Mouse (Mus musculus) CH12.LX (cell line): Measurements from ENCODE around the gene Tmc5. TPM values are rescaled to one million over a fixed set of nuclear protein-coding genes. Genes with fewer than 3 reads are reported as not detected.

Source experiments
- DNase-seq: peaks from one replicate; pipeline ENCODE4 v3.0.0-alpha.2; 2013; ENCODE audit errors: extremely low read depth
- H3K27ac ChIP-seq: 2 replicates; pipeline ENCODE4 v1.5.1; 2012; ENCODE audit warnings: low read depth, mild to moderate bottlenecking, control low read depth, moderate library complexity; ENCODE audit not compliant: insufficient read depth
- H3K27me3 ChIP-seq: replicated peaks from 2 replicates; pipeline ENCODE3; 2012; ENCODE audit warnings: inconsistent platforms
- H3K36me3 ChIP-seq, 2 experiments: replicated peaks in 1 of 2; 2 replicates each; pipeline versions ENCODE3 to v1.6.1; 2012; ENCODE audit warnings: inconsistent platforms in 1 of 2, low read length in 1 of 2, mild to moderate bottlenecking in 1 of 2, mixed read lengths in 1 of 2, moderate library complexity in 1 of 2; ENCODE audit not compliant: control insufficient read depth in 1 of 2, insufficient read depth in 1 of 2
- H3K4me1 ChIP-seq, 2 experiments: 2 replicates each; pipeline ENCODE4 v1.6.1; 2012; ENCODE audit warnings: inconsistent platforms in 1 of 2, moderate library complexity in 1 of 2; ENCODE audit not compliant: insufficient read depth in 2 of 2, control insufficient read depth in 1 of 2
- H3K4me2 ChIP-seq: 2 replicates; pipeline ENCODE4 v1.6.1; 2012; ENCODE audit warnings: low read depth, mild to moderate bottlenecking, control low read depth; ENCODE audit not compliant: poor library complexity, insufficient read depth, severe bottlenecking
- H3K4me3 ChIP-seq, 3 experiments: fragments of 150-350 bp in 1 of 3; sonication (generic) in 1 of 3; replicated peaks in 1 of 3; 2 replicates each; pipeline versions ENCODE3 to v1.5.1; 2011 to 2012; ENCODE audit warnings: low read depth in 2 of 3, low read length in 2 of 3, mild to moderate bottlenecking in 2 of 3, moderate library complexity in 2 of 3, control low read depth in 1 of 3, improper control_type of control experiment in 1 of 3, inconsistent platforms in 1 of 3, mixed read lengths in 1 of 3; ENCODE audit not compliant: poor library complexity in 1 of 3
- H3K79me2 ChIP-seq: replicated peaks from 2 replicates; pipeline ENCODE4 v1.6.1; 2012; ENCODE audit warnings: mild to moderate bottlenecking, moderate library complexity; ENCODE audit not compliant: control insufficient read depth, poor library complexity, insufficient read depth, severe bottlenecking; ENCODE audit errors: extremely low read depth
- H3K9ac ChIP-seq: 2 replicates; pipeline ENCODE4 v1.6.1; 2012; ENCODE audit warnings: low read depth, mild to moderate bottlenecking, control low read depth, moderate library complexity; ENCODE audit not compliant: insufficient read depth
- H3K9me3 ChIP-seq: replicated peaks from 2 replicates; pipeline ENCODE3; 2012; ENCODE audit warnings: low read length, inconsistent platforms, mixed read lengths
- BHLHE40 ChIP-seq: IDR thresholded peaks from 2 replicates; pipeline ENCODE4 v1.6.1; 2011; ENCODE audit warnings: mild to moderate bottlenecking, low read depth, low read length, improper control_type of control experiment
- CHD1 ChIP-seq: IDR thresholded peaks from 2 replicates; pipeline ENCODE4 v1.6.1; 2012; ENCODE audit warnings: low read depth, low read length, improper control_type of control experiment, inconsistent platforms
- CTCF ChIP-seq, 2 experiments: IDR thresholded peaks in 1 of 2; conservative IDR thresholded peaks in 1 of 2; 2 replicates each; pipeline ENCODE4 v1.5.1; 2011 to 2012; ENCODE audit warnings: low read depth in 2 of 2, low read length in 2 of 2, improper control_type of control experiment in 1 of 2, inconsistent platforms in 1 of 2, mild to moderate bottlenecking in 1 of 2, moderate library complexity in 1 of 2
- ELF1 ChIP-seq: IDR thresholded peaks from 2 replicates; pipeline ENCODE4 v1.6.1; 2014; ENCODE audit warnings: low read depth, mild to moderate bottlenecking, inconsistent platforms, low read length, improper control_type of control experiment
- ETS1 ChIP-seq: conservative IDR thresholded peaks from 2 replicates; pipeline ENCODE4 v1.6.1; 2012; ENCODE audit warnings: low read depth, mild to moderate bottlenecking, inconsistent platforms, low read length, improper control_type of control experiment, moderate library complexity
- GABPA ChIP-seq: IDR thresholded peaks from 2 replicates; pipeline ENCODE4 v1.6.1; 2012; ENCODE audit warnings: low read depth, low read length, improper control_type of control experiment, inconsistent platforms; ENCODE audit not compliant: insufficient replicate concordance
- HCFC1 ChIP-seq: IDR thresholded peaks from 2 replicates; pipeline ENCODE4 v1.6.1; 2012; ENCODE audit warnings: low read depth, mild to moderate bottlenecking, inconsistent platforms, low read length, improper control_type of control experiment
- IRF4 ChIP-seq: IDR thresholded peaks from 2 replicates; pipeline ENCODE4 v1.6.1; 2014; ENCODE audit warnings: low read depth, mild to moderate bottlenecking, inconsistent platforms, low read length, improper control_type of control experiment
- JUN ChIP-seq: IDR thresholded peaks from 2 replicates; pipeline ENCODE4 v1.6.1; 2011; ENCODE audit warnings: low read depth, mild to moderate bottlenecking, low read length, improper control_type of control experiment, moderate library complexity; ENCODE audit not compliant: insufficient read depth
- KAT2A ChIP-seq: IDR thresholded peaks from 2 replicates; pipeline ENCODE4 v1.6.1; 2012; ENCODE audit warnings: low read length, improper control_type of control experiment, inconsistent platforms; ENCODE audit not compliant: insufficient replicate concordance
- MEF2A ChIP-seq: IDR thresholded peaks from 2 replicates; pipeline ENCODE4 v1.6.1; 2014; ENCODE audit warnings: low read depth, mild to moderate bottlenecking, inconsistent platforms, low read length, improper control_type of control experiment, borderline replicate concordance
- NRF1 ChIP-seq: IDR thresholded peaks from 2 replicates; pipeline ENCODE4 v1.6.1; 2014; ENCODE audit warnings: low read depth, mild to moderate bottlenecking, inconsistent platforms, low read length, improper control_type of control experiment, moderate library complexity
- PAX5 ChIP-seq: IDR thresholded peaks from 2 replicates; pipeline ENCODE4 v1.6.1; 2012; ENCODE audit warnings: low read length, inconsistent platforms, mixed read lengths
- POLR2A ChIP-seq: IDR thresholded peaks from 2 replicates; pipeline ENCODE4 v1.6.1; 2011; ENCODE audit warnings: low read depth, mild to moderate bottlenecking, improper control_type of control experiment, low read length
- POLR2AphosphoS2 ChIP-seq: IDR thresholded peaks from 2 replicates; pipeline ENCODE4 v1.6.1; 2011; ENCODE audit warnings: low read depth, low read length, improper control_type of control experiment
- RCOR1 ChIP-seq: conservative IDR thresholded peaks from 2 replicates; pipeline ENCODE4 v1.6.1; 2012; ENCODE audit warnings: low read depth, mild to moderate bottlenecking, inconsistent platforms, low read length, improper control_type of control experiment
- SIN3A ChIP-seq: IDR thresholded peaks from 2 replicates; pipeline ENCODE4 v1.6.1; 2012; ENCODE audit warnings: low read length, improper control_type of control experiment, inconsistent platforms
- TBP ChIP-seq: conservative IDR thresholded peaks from 2 replicates; pipeline ENCODE4 v1.6.1; 2011; ENCODE audit warnings: low read depth, low read length, improper control_type of control experiment
- TCF12 ChIP-seq: IDR thresholded peaks from 2 replicates; pipeline ENCODE4 v1.6.1; 2014; ENCODE audit warnings: low read depth, mild to moderate bottlenecking, inconsistent platforms, low read length, improper control_type of control experiment
- ZC3H11A ChIP-seq: IDR thresholded peaks from 2 replicates; pipeline ENCODE4 v1.6.1; 2012; ENCODE audit warnings: low read depth, mild to moderate bottlenecking, inconsistent platforms, low read length, improper control_type of control experiment
- ZMIZ1 ChIP-seq: IDR thresholded peaks from 2 replicates; pipeline ENCODE4 v1.6.1; 2012; ENCODE audit warnings: low read depth, mild to moderate bottlenecking, inconsistent platforms, low read length, improper control_type of control experiment
- dilution Hi-C: fragments of 300-500 bp; cut with MboI; formaldehyde crosslinking; loops from 2 replicates; pipeline ENCODE4 v1.14.3; 2020; ENCODE audit warnings: low sequenced_read_pairs; ENCODE audit not compliant: extremely low pct_unique_long_range_greater_than_20kb, extremely low pct_ligation_motif_present
- in situ Hi-C: fragments of 300-500 bp; cut with MboI; formaldehyde crosslinking; loops from 3 replicates; pipeline ENCODE4 v1.14.3; 2019; ENCODE audit warnings: low sequenced_read_pairs, low pct_ligation_motif_present, low pct_unique_long_range_greater_than_20kb, mixed read lengths
- polyA plus RNA-seq: library from polyadenylated mRNA; unstranded; fragments of >175 nt; gene quantifications from 2 replicates; pipeline ENCODE4 v1.2.1, GENCODE M21; 2012; ENCODE audit warnings: low read depth; ENCODE audit not compliant: insufficient read length
- total RNA-seq, 2 experiments: library from RNA; depleted of rRNA; stranded (reverse); fragments of 300-350 nt in 1 of 2; fragments of >200 nt in 1 of 2; gene quantifications; 2 replicates each; pipeline ENCODE4 v1.2.3; 2012 to 2014

Tmc5 gene
- total and polyA plus RNA-seq, 3 experiments = not detected

DNA sequence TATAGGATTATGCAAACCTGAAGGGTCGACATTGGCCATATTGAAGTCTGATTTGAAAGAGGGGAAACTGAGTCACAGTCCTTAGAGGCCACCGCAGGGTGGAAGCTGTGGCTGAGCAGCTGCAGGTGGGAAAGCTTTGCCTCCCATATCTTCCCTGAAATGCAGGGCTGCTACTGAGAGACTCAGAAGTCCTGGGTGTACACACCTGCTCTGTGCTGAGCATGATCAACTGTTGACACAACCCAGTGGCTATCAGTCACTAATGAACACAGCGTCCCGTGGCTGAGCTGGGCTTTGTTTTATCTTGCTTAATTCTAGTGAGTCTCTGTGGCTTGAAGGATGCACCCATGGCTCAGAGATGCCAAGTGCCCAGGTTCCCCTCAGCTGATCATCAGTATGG lies 53.0 kb downstream of the Tmc5 start:
- no peak for DNase-seq
- H3K9me3 ChIP-seq = peaks cover 3% of the 10 kb centered on the region
- dilution Hi-C loops = no loop called here
- no peaks in the 10 kb centered on the region for H3K36me3 ChIP-seq
- in situ Hi-C loops = no loop called here
- H3K4me1 ChIP-seq = peaks cover 3 to 27% of the 10 kb centered on the region in 2 experiments; a peak in 3 of 4 replicates
- H3K4me3 ChIP-seq = no peak overlapping the region
- H3K9ac ChIP-seq = no peak overlapping the region
- no peaks in the 10 kb centered on the region for H3K79me2 ChIP-seq
- no peak for TF ChIP-seq PAX5
- TF ChIP-seq SIN3A = no peak
- TF ChIP-seq POLR2AphosphoS2 = no peak
- TF ChIP-seq POLR2A = no peak
- no peak for TF ChIP-seq NRF1
- TF ChIP-seq ETS1 = no peak
- no peak for TF ChIP-seq GABPA
- no peak for TF ChIP-seq ZC3H11A
- TF ChIP-seq TBP = no peak
- TF ChIP-seq JUN = no peak
- TF ChIP-seq ELF1 = no peak
- no peak for TF ChIP-seq BHLHE40
- H3K27me3 ChIP-seq = peaks cover 1% of the 10 kb centered on the region
- no peak overlapping the region for H3K27ac ChIP-seq
- H3K4me2 ChIP-seq = no peak overlapping the region

DNA sequence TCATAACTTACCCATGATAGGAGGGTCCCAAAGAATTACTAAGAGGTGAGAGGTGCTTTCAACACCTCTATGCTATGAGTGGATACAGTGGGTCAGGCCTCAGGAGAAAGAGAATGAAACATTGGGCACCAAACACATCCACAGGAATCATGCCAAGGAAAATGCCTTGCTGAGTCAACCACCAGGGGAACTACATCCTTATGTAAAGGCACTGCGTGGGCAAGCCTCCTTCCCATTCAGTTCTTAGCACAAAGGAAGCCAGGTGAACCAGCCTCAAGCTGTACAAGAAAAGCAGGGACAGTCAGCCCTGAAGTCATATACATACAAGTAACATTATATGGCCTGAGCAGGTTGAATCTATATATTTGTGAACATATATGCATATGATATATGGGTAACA lies 53.8 kb downstream of the Tmc5 start:
- H3K4me1 ChIP-seq = peaks cover 3 to 25% of the 10 kb centered on the region in 2 experiments; a peak in 3 of 4 replicates
- H3K27me3 ChIP-seq = peaks cover 1% of the 10 kb centered on the region
- H3K36me3 ChIP-seq = no peaks in the 10 kb centered on the region
- no peak overlapping the region for H3K4me2 ChIP-seq
- dilution Hi-C loops (no loop called here), in situ Hi-C loops (no loop called here)
- H3K4me3 ChIP-seq = no peak overlapping the region
- H3K79me2 ChIP-seq = no peaks in the 10 kb centered on the region
- H3K9me3 ChIP-seq = peaks cover 3% of the 10 kb centered on the region
- no peak for TF ChIP-seq CHD1
- no peak overlapping the region for H3K27ac ChIP-seq
- H3K9ac ChIP-seq = no peak overlapping the region
- DNase-seq = no peak

DNA sequence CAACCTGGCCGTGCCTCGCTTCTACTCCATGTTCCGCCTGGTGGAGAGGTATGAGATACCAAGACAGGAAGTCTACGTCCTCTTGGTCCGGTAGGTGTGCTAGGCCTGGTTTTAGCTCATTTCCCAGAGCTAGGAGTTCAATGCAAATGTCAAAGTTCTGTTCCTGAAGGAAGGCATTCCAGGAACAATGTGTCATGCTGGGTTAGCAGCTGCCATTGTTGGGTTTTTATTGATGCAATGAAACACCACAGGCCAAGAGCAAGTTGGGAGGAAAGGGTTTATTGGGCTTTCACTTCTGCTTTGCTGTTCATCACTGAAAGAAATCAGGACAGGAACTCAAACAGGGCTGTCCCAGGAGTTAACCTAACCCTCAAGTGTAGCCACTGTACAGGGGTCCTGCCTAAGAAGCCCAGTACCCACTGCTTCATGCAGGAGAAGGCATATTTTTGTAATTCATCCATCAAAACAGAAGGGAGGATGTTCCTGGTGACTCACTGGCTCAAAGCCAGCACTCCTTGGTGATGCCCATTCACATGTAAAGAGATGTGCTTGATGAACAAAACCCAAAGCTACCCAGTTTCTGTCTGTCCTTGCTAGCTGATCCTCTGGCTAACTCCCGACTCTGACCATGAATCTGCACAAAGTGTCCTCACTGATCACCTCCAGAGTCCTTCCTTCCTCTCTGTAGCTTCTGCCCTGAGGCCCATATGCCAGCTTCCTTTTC lies 55.6 kb downstream of the Tmc5 start:
- TF ChIP-seq HCFC1 (no peak), TCF12 (no peak), SIN3A (no peak), TBP (no peak), MEF2A (no peak), RCOR1 (no peak), KAT2A (no peak), CTCF (conservative IDR thresholded peaks at IDR 0.05 in 1 of 2, IDR thresholded peaks at IDR 0.05 in 1 of 2; ENCODE audit: low read depth in 2 of 2, low read length in 2 of 2) (0 out of 4 replicates have a peak, but pooled peaks of 1 of the 2 experiments have one; percentile 8), ZMIZ1 (no peak), IRF4 (peak; percentile 48; the same call in 1 of the 2 replicates)
- TF ChIP-seq, all 38 proteins: peak for 2
- in situ Hi-C loops (no loop called here), dilution Hi-C loops (no loop called here)
- no peaks in the 10 kb centered on the region for H3K79me2 ChIP-seq
- 0 out of 2 replicates have a peak overlapping the region, but pooled peaks have one; percentile 3 for H3K4me2 ChIP-seq
- H3K4me1 ChIP-seq = peaks cover 3 to 16% of the 10 kb centered on the region in 2 experiments; a peak in 3 of 4 replicates
- no peaks in the 10 kb centered on the region for H3K36me3 ChIP-seq
- H3K9me3 ChIP-seq = peaks cover 3% of the 10 kb centered on the region
- DNase-seq = no peak
- H3K27ac ChIP-seq = no peak overlapping the region
- H3K27me3 ChIP-seq = peaks cover 2% of the 10 kb centered on the region
- H3K4me3 ChIP-seq = no peak overlapping the region
- no peak overlapping the region for H3K9ac ChIP-seq
